Mouse (Mus musculus) spleen, adult 18-20 months (tissue): ENCODE measurements around the gene Olfr441.
"Not testable (repeated sequence)": the region's sequence is repeated elsewhere in the genome, so short reads cannot be mapped to it uniquely, and the experiment has no call there.

Experiments
- DNase-seq, 2 experiments: peaks; one replicate each; pipeline ENCODE4 v3.0.0; 2022; ENCODE audit warnings: mixed read lengths in 2 of 2

Olfr441 gene

DNA sequence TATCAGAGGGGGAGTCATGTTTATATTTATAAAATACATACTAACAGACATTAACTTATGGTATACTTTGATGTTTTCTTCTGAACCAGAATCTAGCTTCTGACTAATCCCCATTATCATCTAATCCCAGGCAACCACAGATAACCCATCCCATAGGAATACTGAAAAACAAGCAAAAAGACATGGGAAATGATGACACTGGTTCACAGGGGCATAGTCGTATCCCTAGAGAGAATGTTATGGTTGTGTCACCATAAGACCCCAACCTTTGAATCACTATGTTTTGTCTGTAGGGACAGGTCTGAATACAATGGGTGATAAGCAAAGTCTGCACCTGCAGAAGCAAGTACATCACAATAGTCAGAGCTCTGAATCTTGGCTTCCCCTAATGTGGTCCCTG lies at the start of gene Olfr441:
TSS of gene Olfr441 (plus strand) at position 301 of the 400 bp plus-strand sequence.
- DNase-seq = not testable (repeated sequence)

DNA sequence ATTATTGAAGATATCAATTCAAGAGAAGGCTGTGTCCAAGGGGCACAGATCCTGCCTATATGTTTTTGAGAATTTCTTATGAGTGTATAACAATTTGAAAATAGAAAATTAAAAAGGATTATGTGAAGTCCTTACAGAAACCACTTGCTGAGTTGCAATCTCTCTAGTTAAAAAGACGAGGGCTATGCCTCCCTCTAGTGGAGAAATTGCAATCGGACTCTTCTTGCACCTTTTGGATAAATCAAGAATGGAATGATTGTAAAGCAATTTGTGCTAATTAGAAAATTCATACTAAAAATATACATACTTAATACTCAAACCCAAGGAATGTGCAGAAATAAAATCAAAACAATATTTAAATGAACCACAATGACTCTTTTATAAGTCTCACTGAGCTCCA lies 27.4 kb upstream of the Olfr441 start:
- no peak for DNase-seq

DNA sequence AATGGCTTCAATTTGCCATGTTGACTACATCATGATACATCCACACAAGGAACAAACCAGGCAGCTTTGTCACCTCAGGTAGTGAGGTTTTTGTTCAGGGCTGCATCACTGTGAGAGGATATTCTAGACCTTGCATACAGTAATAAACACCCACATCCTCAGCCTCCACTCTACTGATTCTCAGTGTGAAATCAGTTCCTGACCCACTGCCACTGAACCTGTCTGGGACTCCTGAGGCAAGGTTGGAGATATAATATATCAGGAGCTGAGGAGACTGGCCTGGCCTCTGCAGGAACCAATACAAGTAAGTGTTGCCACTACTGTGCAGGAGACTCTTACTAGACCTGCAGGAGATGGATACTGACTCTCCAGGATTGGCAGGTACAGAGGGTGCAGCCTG lies 24.8 kb upstream of the Olfr441 start:
- peak in 1 of 2 experiments; percentile 43 for DNase-seq

DNA sequence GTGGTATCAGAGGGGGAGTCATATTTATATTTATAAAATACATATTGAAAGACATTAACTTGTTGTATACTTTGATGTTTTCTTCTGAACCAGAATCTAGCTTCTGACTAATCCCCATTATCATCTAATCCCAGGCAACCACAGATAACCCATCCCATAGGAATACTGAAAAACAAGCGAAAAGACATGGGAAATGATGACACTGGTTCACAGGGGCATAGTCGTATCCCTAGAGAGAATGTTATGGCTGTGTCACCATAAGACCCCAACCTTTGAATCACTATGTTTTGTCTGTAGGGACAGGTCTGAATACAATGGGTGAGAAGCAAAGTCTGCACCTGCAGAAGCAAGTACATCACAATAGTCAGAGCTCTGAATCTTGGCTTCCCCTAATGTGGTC lies 40.1 kb downstream of the Olfr441 start, which contains the start of gene Olfr237-ps1:
TSS of gene Olfr237-ps1 (plus strand) at position 301 of the 400 bp plus-strand sequence.
- DNase-seq = not testable (repeated sequence)

DNA sequence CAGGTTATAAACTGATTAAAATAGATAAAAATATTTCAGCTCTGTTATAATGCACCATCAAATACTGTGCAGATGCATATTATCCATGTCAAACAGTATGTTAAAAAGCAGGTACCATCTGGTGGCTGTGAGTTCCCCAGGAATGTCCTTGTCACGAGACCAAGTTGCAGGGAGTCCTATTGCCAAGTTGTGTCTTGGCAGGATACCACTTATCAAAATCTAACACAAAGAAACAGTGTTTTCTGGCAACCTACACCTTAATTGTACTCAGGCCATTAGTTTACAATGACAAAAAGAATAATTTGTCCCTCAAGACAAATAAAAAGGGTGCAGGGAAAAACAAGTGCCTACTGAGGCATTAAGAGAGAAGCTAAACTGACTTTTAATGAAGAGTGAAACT lies 53.3 kb downstream of the Olfr441 start:
- DNase-seq = no peak

DNA sequence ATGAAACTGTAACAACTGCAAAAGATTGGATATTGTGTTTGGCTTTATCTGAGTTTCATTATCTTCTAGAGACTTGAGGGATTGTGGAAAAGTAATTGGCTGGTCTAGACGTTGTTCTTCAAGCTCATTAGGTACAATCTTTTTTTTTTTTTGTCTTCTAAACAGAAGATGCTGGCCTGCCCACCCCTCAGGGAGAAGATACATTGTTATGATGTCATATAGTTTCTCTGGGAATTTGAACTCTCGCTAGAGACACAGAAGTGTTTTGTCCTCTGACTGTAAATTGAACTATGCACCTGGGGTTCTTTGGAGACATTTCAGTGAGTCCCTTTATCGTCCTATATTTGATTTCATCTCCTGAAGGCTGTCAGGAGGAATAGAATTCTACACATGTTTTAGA lies 56.8 kb downstream of the Olfr441 start, which contains the start of gene Olfr437:
TSS of gene Olfr437 (plus strand) at position 301 of the 400 bp plus-strand sequence.
- no peak for DNase-seq

DNA sequence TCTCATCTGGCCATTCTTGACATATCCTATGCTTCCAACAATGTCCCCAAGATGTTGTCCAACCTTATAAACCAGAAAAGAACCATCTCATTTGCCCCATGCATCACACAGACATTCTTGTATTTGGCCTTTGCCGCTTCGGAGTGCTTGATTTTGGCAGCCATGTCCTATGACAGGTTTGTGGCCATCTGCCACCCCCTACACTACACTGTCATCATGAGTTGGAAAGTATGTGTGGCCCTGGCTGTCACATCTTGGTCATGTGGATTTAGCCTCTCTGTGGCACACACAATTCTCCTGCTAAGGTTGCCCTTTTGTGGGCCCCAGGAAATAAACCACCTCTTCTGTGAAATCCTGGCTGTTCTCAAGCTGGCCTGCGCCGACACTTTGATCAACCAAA lies 61.1 kb downstream of the Olfr441 start:
- no peak for DNase-seq
